In genomic region chr4:131913526-131913925, GRCm38 (mm10) we compare ENCODE assay signal across 16 mouse cellular contexts. TPM values are rescaled to one million over a fixed set of nuclear protein-coding genes. Genes with fewer than 3 reads are reported as not detected.
DNase-seq lines count a peak whose midpoint lies in the region; TF ChIP-seq lines count a peak whose summit lies in the region.
"Had no signal": no experiment of that assay in that cellular context is flagged by ENCODE, and none has a peak within 500 bp of the region (broad histone marks: within the 10 kb centered on the region; RNA-seq: fewer than 3 reads in every experiment).

No protein-coding gene starts in this region.

- no peak overlapping the region for H3K4me3 ChIP-seq in kidney, adult 2 months (ENCODE audit: insufficient read depth, low read depth, low read length)
- no peak overlapping the region for H3K4me3 ChIP-seq in layer of hippocampus, adult 2 months
- H3K4me3 ChIP-seq: liver, embryonic 12.5 days; neural tube, embryonic 12.5 days had no signal

- TF ChIP-seq CTCF in kidney, adult 2 months (conservative IDR thresholded peaks at IDR 0.05; ENCODE audit: insufficient read depth, insufficient read length, low read depth, low read length), result no peak
- TF ChIP-seq CTCF in layer of hippocampus, adult 2 months (conservative IDR thresholded peaks at IDR 0.05), result no peak

- H3K27ac ChIP-seq in kidney, adult 2 months (ENCODE audit: insufficient read depth, low read depth, low read length), result peak overlapping the region; percentile 34; the same call in 1 of the 2 replicates
- no peak overlapping the region for H3K27ac ChIP-seq in layer of hippocampus, adult 2 months
- H3K27ac ChIP-seq: liver, embryonic 12.5 days; neural tube, embryonic 12.5 days had no signal

- H3K27me3 ChIP-seq in kidney, adult 2 months (replicated peaks; ENCODE audit: control insufficient read depth, insufficient read depth, low read length), result no peaks in the 10 kb centered on the region
- H3K27me3 ChIP-seq: CH12.LX had no signal

- peak; percentile 48 for DNase-seq in adrenal gland, adult 2 months
- no peak for DNase-seq in adrenal gland, adult 18-20 months (ENCODE audit: low spot score in 2 of 2)
- DNase-seq in kidney, adult 2 months, result peak; percentile 50
- DNase-seq in kidney, postnatal 14 days, result no peak
- peak; percentile 59 for DNase-seq in fibroblast of lung, adult 2 months (ENCODE audit: low read depth)
- peak; percentile 78 for DNase-seq in lung, postnatal 36 days
- DNase-seq in layer of hippocampus, adult 9-10 months (ENCODE audit: low spot score), result no peak
- no peak for DNase-seq in layer of hippocampus, adult 2 months (ENCODE audit: low spot score in 2 of 2)
- DNase-seq: cerebellum, adult 2 months; heart, postnatal 36 days; right cerebral cortex, postnatal 14 days had no signal

- H3K4me1 ChIP-seq in kidney, adult 2 months (ENCODE audit: control insufficient read depth, insufficient read depth, low read length), result peaks cover 15% of the 10 kb centered on the region

- TF ChIP-seq POLR2A in kidney, adult 2 months (IDR thresholded peaks at IDR 0.05; ENCODE audit: low read depth, low read length), result no peak

- WGBS in kidney, adult 2 months, result 52% methylated on average over 10 of the region's 10 CpGs

- no peaks in the 10 kb centered on the region for H3K36me3 ChIP-seq in kidney, adult 2 months (ENCODE audit: control insufficient read depth, insufficient read depth, low read length)
- H3K36me3 ChIP-seq: liver, embryonic 12.5 days; neural tube, embryonic 12.5 days had no signal

RNA-seq across cellular contexts. Expression of gene Tmem200b, which starts 8.0 kb away (rescaled TPM):
- 10 to 100 TPM in 1 of 2 experiments, 1 to 10 TPM in 1; 5.4 to 13.3 TPM for total RNA-seq in adrenal gland, adult 2 months (2021)
- 26.5 and 29.1 TPM in 2 replicates for polyA plus RNA-seq in adrenal gland, adult 2 months (2012; rRNA removed)
- total RNA-seq in adrenal gland, adult 18-20 months (2021), result 10 to 100 TPM in 1 of 2 experiments, 1 to 10 TPM in 1; 6.2 to 11.5 TPM
- polyA plus RNA-seq in kidney, adult 2 months (2012; rRNA removed), result 11.3 and 17.0 TPM in 2 replicates
- total RNA-seq in layer of hippocampus, adult 2 months (2021), result 1 to 10 TPM; 1.5 to 1.7 TPM
- total RNA-seq: CH12.LX; monocyte, adult 5-6 weeks had no signal
- polyA plus RNA-seq: hindbrain, embryonic 16.5 days had no signal

RNA-seq across cellular contexts. Expression of gene Srsf4, which starts 40.1 kb away (rescaled TPM):
- 10 to 100 TPM; 55.9 to 70.2 TPM for total RNA-seq in adrenal gland, adult 2 months (2021)
- polyA plus RNA-seq in adrenal gland, adult 2 months (2012; rRNA removed), result 21.6 and 23.9 TPM in 2 replicates
- total RNA-seq in adrenal gland, adult 18-20 months (2021), result 10 to 100 TPM; 59.7 to 62.5 TPM
- polyA plus RNA-seq in kidney, adult 2 months (2012; rRNA removed), result 32.5 and 35.1 TPM in 2 replicates
- 10 to 100 TPM; 67.3 to 75.0 TPM for total RNA-seq in layer of hippocampus, adult 2 months (2021)

Comparison
In these comparisons a context has a peak if more than half of its experiments do, and no peak if none do; other contexts are left out.
1. DNase-seq: peak in adrenal gland, adult 2 months (single experiment), kidney, adult 2 months (single experiment), fibroblast of lung, adult 2 months (single experiment) and lung, postnatal 36 days (single experiment); none in adrenal gland, adult 18-20 months (0 of 2), kidney, postnatal 14 days (single experiment), layer of hippocampus, adult 9-10 months (single experiment) and layer of hippocampus, adult 2 months (0 of 2).